Mouse (Mus musculus) liver, adult 2 months (tissue): Measurements from ENCODE around the gene Iqcg.

Source experiments
- CTCF ChIP-seq: fragments of 200-500 bp; IDR thresholded peaks from 2 replicates; pipeline ENCODE4 v1.5.1; 2011; ENCODE audit warnings: low read depth, low read length, control low read depth
- POLR2A ChIP-seq: fragments of 200-500 bp; IDR thresholded peaks from 2 replicates; pipeline ENCODE4 v1.6.1; 2011; ENCODE audit warnings: low read length, control low read depth; ENCODE audit not compliant: insufficient read depth; ENCODE audit errors: extremely low read depth

DNA sequence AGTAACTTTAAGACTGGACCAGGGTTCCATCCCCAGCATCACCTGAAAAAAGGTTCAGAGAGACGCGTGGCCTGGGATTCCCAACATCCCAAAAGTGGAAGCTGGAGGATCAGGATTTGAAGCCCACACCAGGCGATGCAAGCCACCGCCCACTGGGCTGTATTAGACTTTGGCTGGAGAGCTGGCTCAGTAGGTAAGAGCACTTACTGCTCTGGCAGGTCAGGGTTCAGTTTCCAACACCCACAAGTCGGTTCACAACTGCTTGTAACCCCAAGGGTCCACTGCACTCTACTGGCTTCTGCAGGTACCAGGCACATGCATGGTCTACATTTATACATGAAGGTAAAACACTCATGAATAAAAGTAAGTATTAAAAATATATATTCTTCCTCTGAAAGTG, 42.2 kb downstream of the Iqcg start:
- TF ChIP-seq CTCF, result no peak
- TF ChIP-seq POLR2A, result no peak
